Mouse (Mus musculus) gastrocnemius, postnatal 10 days (tissue): Measurements from ENCODE around the gene Nectin4. TPM values are rescaled to one million over a fixed set of nuclear protein-coding genes. Genes with fewer than 3 reads are reported as not detected.

Experiments
- DNase-seq: peaks from one replicate; pipeline ENCODE4 v3.0.0; 2021; ENCODE audit warnings: mixed read lengths
- total RNA-seq, 2 experiments: library from RNA; stranded (reverse); gene quantifications; 2 replicates each; pipeline ENCODE4 v1.2.3; 2021

Nectin4 gene
- total RNA-seq, 2 experiments from 2014 or later: 0.07 to 0.20 TPM

- no peak for DNase-seq
Measured at GRCm38 (mm10) chr1:171412446-171412845, 42.5 kb downstream of the Nectin4 start.

GRCm38 (mm10) chr1:171413608-171414007, 43.7 kb downstream of the Nectin4 start:
- no peak for DNase-seq

- DNase-seq: no peak
Measured at GRCm38 (mm10) chr1:171418660-171419059, 48.8 kb downstream of the Nectin4 start, which contains the start of gene Tstd1. Gene Tstd1, plus strand, starts transcription at chr1:171418872.

GRCm38 (mm10) chr1:171419291-171419882, 49.5 kb downstream of the Nectin4 start:
- no peak for DNase-seq

- DNase-seq: no peak
Measured at GRCm38 (mm10) chr1:171419905-171420304, 50.0 kb downstream of the Nectin4 start.

- no peak for DNase-seq
Measured at GRCm38 (mm10) chr1:171422504-171423095, 52.7 kb downstream of the Nectin4 start.

GRCm38 (mm10) chr1:171424638-171425037, 54.7 kb downstream of the Nectin4 start:
- no peak for DNase-seq

GRCm38 (mm10) chr1:171425126-171425525, 55.2 kb downstream of the Nectin4 start:
- no peak for DNase-seq

- no peak for DNase-seq
Measured at GRCm38 (mm10) chr1:171432158-171432557, 62.3 kb downstream of the Nectin4 start.

GRCm38 (mm10) chr1:171435288-171435814, 65.5 kb downstream of the Nectin4 start:
- no peak for DNase-seq

- no peak for DNase-seq
Measured at GRCm38 (mm10) chr1:171435974-171436373, 66.1 kb downstream of the Nectin4 start.

GRCm38 (mm10) chr1:171437264-171438013, 67.5 kb downstream of the Nectin4 start, which contains the start of gene F11r:
Gene F11r, plus strand, starts transcription at chr1:171437535.
- peak; percentile 57 for DNase-seq

Other genes with a start within 250 kb of the Nectin4 start
- 100 to 1,000 TPM; 568 to 707 TPM for gene Sdhc, start 219.5 kb upstream of the Nectin4 start, total RNA-seq
- gene Mpz, start 219.4 kb upstream of the Nectin4 start, total RNA-seq: 100 to 1,000 TPM; 478 to 752 TPM
- 10 to 100 TPM; 11.6 to 11.8 TPM for gene Pcp4l1, start 173.8 kb upstream of the Nectin4 start, total RNA-seq
- gene Nr1i3, start 156.1 kb upstream of the Nectin4 start, total RNA-seq: not detected
- gene Tomm40l, start 147.6 kb upstream of the Nectin4 start, total RNA-seq: 10 to 100 TPM; 42.2 to 44.7 TPM
- gene Apoa2, start 145.0 kb upstream of the Nectin4 start, total RNA-seq: 1 to 10 TPM in 1 of 2 experiments, not detected in 1; 4.2 TPM
- gene Fcer1g, start 135.7 kb upstream of the Nectin4 start, total RNA-seq: 10 to 100 TPM; 10.4 to 13.3 TPM
- gene Adamts4, start 119.7 kb upstream of the Nectin4 start, total RNA-seq: 1 to 10 TPM; 3.9 to 8.0 TPM
- gene Ndufs2, start 118.7 kb upstream of the Nectin4 start, total RNA-seq: 100 to 1,000 TPM; 468 to 578 TPM
- 10 to 100 TPM; 11.0 to 17.6 TPM for gene B4galt3, start 99.8 kb upstream of the Nectin4 start, total RNA-seq
- 10 to 100 TPM; 11.6 to 15.1 TPM for gene Ppox, start 88.9 kb upstream of the Nectin4 start, total RNA-seq
- 10 to 100 TPM; 15.3 to 19.7 TPM for gene Usp21, start 82.1 kb upstream of the Nectin4 start, total RNA-seq
- 10 to 100 TPM; 81.8 to 87.9 TPM for gene Ufc1, start 75.1 kb upstream of the Nectin4 start, total RNA-seq
- gene Dedd, start 41.0 kb upstream of the Nectin4 start, total RNA-seq: 10 to 100 TPM; 30.3 to 31.2 TPM
- 10 to 100 TPM; 20.1 to 22.5 TPM for gene Nit1, start 24.5 kb upstream of the Nectin4 start, total RNA-seq
- 100 to 1,000 TPM; 104 to 113 TPM for gene Pfdn2, start 24.4 kb upstream of the Nectin4 start, total RNA-seq
- under 1 TPM; 0.31 to 0.61 TPM for gene Klhdc9, start 9.3 kb upstream of the Nectin4 start, total RNA-seq
- 1 to 10 TPM; 1.7 to 2.3 TPM for gene Arhgap30, start 18.9 kb downstream of the Nectin4 start, total RNA-seq
- 10 to 100 TPM; 31.5 to 32.4 TPM for gene Usf1, start 41.2 kb downstream of the Nectin4 start, total RNA-seq
- gene Tstd1, start 48.8 kb downstream of the Nectin4 start, total RNA-seq: under 1 TPM; 0.82 to 0.90 TPM
- 10 to 100 TPM; 13.9 to 15.0 TPM for gene F11r, start 67.4 kb downstream of the Nectin4 start, total RNA-seq
- 1 to 10 TPM; 2.8 to 3.3 TPM for gene Alyref2, start 133.4 kb downstream of the Nectin4 start, total RNA-seq
- not detected for gene Itln1, start 165.2 kb downstream of the Nectin4 start, total RNA-seq
- under 1 TPM in 1 of 2 experiments, not detected in 1; 0.34 TPM for gene Cd244a, start 189.1 kb downstream of the Nectin4 start, total RNA-seq
- gene Ly9, start 237.3 kb downstream of the Nectin4 start, total RNA-seq: under 1 TPM; 0.23 to 0.50 TPM